Mouse (Mus musculus): ENCODE results near the gene Apex1.

GRCm38 (mm10) chr14:50892541-50893459 lies 32.0 kb upstream of the Apex1 start:
- TF ChIP-seq POLR2A (IDR thresholded peaks at IDR 0.05; ENCODE audit: insufficient read depth, low read depth, low read length) (no peak), CTCF (IDR thresholded peaks at IDR 0.05; ENCODE audit: insufficient read depth, low read depth, low read length) (no peak)

Data from olfactory bulb, adult 2 months (tissue).